Mouse (Mus musculus): ENCODE data around the gene Gpr89. TPM values are rescaled to one million over a fixed set of nuclear protein-coding genes. Genes with fewer than 3 reads are reported as not detected.

The Gpr89 gene
- polyA plus RNA-seq, 1 experiment from 2014 or later = 24.2 TPM

DNA sequence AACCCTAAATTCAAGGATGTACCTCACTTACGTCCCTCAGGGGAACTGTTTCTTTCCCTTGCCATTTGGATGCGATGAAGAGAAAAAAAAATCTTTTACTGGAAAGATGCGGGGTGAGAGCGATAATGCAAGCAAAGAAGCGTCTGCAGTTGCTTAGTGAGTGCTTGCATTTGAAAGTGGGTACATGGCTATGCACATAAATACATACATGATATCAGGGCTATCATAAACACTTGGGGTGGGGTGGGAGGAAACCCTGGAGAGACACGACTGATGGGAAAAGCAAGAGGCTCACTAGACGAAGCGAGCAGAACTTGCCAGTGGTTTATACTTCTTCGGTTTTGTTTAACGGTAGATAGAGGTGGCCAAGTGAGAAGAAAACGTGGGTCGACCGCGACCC lies 753 bp downstream of the Gpr89 start, which contains the start of gene Gja5:
Gene Gja5 (plus strand): TSS at position 301 of the 400 bp plus-strand sequence.
- Histone ChIP-seq H3K36me3 (no peaks in the 10 kb centered on the region), H3K9ac (peak within 1 kb of the TSS; percentile 94), H3K27me3 (replicated peaks) (peaks cover 27% of the 10 kb centered on the region), H3K27ac (replicated peaks) (no peak within 1 kb of the TSS), H3K4me2 (peak within 1 kb of the TSS; percentile 88), H3K9me3 (no peaks in the 10 kb centered on the region), H3K4me3 (peak within 1 kb of the TSS; percentile 76), H3K4me1 (peaks cover 12% of the 10 kb centered on the region)
- WGBS = 14% methylated on average over 14 of the region's 14 CpGs
- ATAC-seq (ENCODE audit: extremely low read depth, insufficient number of reproducible peaks, low FRiP score, low TSS enrichment) = no peak

GRCm38 (mm10) chr3:96902336-96902999 lies 2.7 kb downstream of the Gpr89 start:
- Histone ChIP-seq H3K4me3 (no peak overlapping the region), H3K9ac (no peak overlapping the region), H3K4me1 (peaks cover 12% of the 10 kb centered on the region), H3K27ac (replicated peaks) (no peak overlapping the region), H3K36me3 (peaks cover 8% of the 10 kb centered on the region), H3K9me3 (no peaks in the 10 kb centered on the region), H3K4me2 (no peak overlapping the region), H3K27me3 (replicated peaks) (peaks cover 14% of the 10 kb centered on the region)
- 77% methylated on average over 4 of the region's 4 CpGs for whole genome bisulfite sequencing
- no peak for ATAC-seq (ENCODE audit: extremely low read depth, insufficient number of reproducible peaks, low FRiP score, low TSS enrichment)

- Histone ChIP-seq H3K4me2 (no peak overlapping the region), H3K4me3 (no peak overlapping the region), H3K27ac (replicated peaks) (no peak overlapping the region), H3K36me3 (peaks cover 71% of the 10 kb centered on the region), H3K9ac (no peak overlapping the region), H3K27me3 (replicated peaks) (no peaks in the 10 kb centered on the region), H3K9me3 (no peaks in the 10 kb centered on the region), H3K4me1 (no peaks in the 10 kb centered on the region)
- 90% methylated on average over 7 of the region's 7 CpGs for WGBS
- ATAC-seq (ENCODE audit: extremely low read depth, insufficient number of reproducible peaks, low FRiP score, low TSS enrichment) = no peak
Measured at GRCm38 (mm10) chr3:96883690-96884089, 21.5 kb downstream of the Gpr89 start.

GRCm38 (mm10) chr3:96882061-96882849 lies 22.9 kb downstream of the Gpr89 start:
- WGBS = 92% methylated on average over 14 of the region's 14 CpGs
- H3K9me3 ChIP-seq = no peaks in the 10 kb centered on the region
- no peaks in the 10 kb centered on the region for H3K27me3 ChIP-seq (replicated peaks)
- no peak overlapping the region for H3K4me3 ChIP-seq
- no peak for ATAC-seq (ENCODE audit: extremely low read depth, insufficient number of reproducible peaks, low FRiP score, low TSS enrichment)
- H3K27ac ChIP-seq (replicated peaks) = no peak overlapping the region
- no peak overlapping the region for H3K9ac ChIP-seq
- no peak overlapping the region for H3K4me2 ChIP-seq
- H3K4me1 ChIP-seq = no peaks in the 10 kb centered on the region
- H3K36me3 ChIP-seq = peaks cover 68% of the 10 kb centered on the region

- Histone ChIP-seq H3K4me2 (no peak overlapping the region), H3K27me3 (replicated peaks) (no peaks in the 10 kb centered on the region), H3K9me3 (no peaks in the 10 kb centered on the region), H3K36me3 (peaks cover 66% of the 10 kb centered on the region), H3K4me1 (no peaks in the 10 kb centered on the region), H3K4me3 (no peak overlapping the region), H3K27ac (replicated peaks) (no peak overlapping the region), H3K9ac (no peak overlapping the region)
- WGBS = 73% methylated on average over 6 of the region's 6 CpGs
- ATAC-seq (ENCODE audit: extremely low read depth, insufficient number of reproducible peaks, low FRiP score, low TSS enrichment) = no peak
Measured at GRCm38 (mm10) chr3:96881557-96881956, 23.6 kb downstream of the Gpr89 start.

- Histone ChIP-seq H3K4me3 (no peak overlapping the region), H3K4me2 (no peak overlapping the region), H3K27ac (replicated peaks) (no peak overlapping the region), H3K36me3 (peaks cover 66% of the 10 kb centered on the region), H3K9ac (no peak overlapping the region), H3K4me1 (no peaks in the 10 kb centered on the region), H3K27me3 (replicated peaks) (no peaks in the 10 kb centered on the region), H3K9me3 (no peaks in the 10 kb centered on the region)
- WGBS = 78% methylated on average over 4 of the region's 4 CpGs
- no peak for ATAC-seq (ENCODE audit: extremely low read depth, insufficient number of reproducible peaks, low FRiP score, low TSS enrichment)
Measured at GRCm38 (mm10) chr3:96880385-96880784, 24.8 kb downstream of the Gpr89 start.

DNA sequence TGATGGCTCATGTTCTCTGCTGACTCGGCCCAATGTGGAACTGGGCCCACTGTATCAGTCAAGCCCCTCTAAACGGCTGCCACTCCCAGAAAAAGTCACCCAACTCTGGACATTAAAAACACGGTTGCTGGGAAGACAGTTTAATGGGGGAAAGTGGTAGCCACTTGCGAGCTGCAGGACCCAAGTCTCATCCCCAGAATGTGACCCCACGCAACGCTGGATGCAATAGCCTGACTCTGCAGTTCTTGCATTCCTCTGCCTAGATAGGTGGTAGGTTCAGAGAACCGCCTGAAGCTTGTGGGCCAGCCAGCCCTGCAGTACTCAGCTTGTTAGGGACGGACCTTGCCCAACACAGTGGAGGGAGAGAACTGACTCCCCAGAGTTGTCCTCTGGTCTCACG lies 25.6 kb downstream of the Gpr89 start:
- 82% methylated on average over 9 of the region's 9 CpGs for WGBS
- H3K4me3 ChIP-seq = no peak overlapping the region
- H3K9me3 ChIP-seq = no peaks in the 10 kb centered on the region
- no peak overlapping the region for H3K9ac ChIP-seq
- no peaks in the 10 kb centered on the region for H3K27me3 ChIP-seq (replicated peaks)
- H3K36me3 ChIP-seq = peaks cover 75% of the 10 kb centered on the region
- no peak for ATAC-seq (ENCODE audit: extremely low read depth, insufficient number of reproducible peaks, low FRiP score, low TSS enrichment)
- no peak overlapping the region for H3K4me2 ChIP-seq
- no peak overlapping the region for H3K27ac ChIP-seq (replicated peaks)
- no peaks in the 10 kb centered on the region for H3K4me1 ChIP-seq

GRCm38 (mm10) chr3:96874808-96875571 lies 30.2 kb downstream of the Gpr89 start:
- H3K4me2 ChIP-seq = no peak overlapping the region
- H3K36me3 ChIP-seq = peaks cover 88% of the 10 kb centered on the region
- H3K27ac ChIP-seq (replicated peaks) = no peak overlapping the region
- ATAC-seq (ENCODE audit: extremely low read depth, insufficient number of reproducible peaks, low FRiP score, low TSS enrichment) = no peak
- no peaks in the 10 kb centered on the region for H3K27me3 ChIP-seq (replicated peaks)
- no peaks in the 10 kb centered on the region for H3K4me1 ChIP-seq
- 80% methylated on average over 7 of the region's 7 CpGs for WGBS
- H3K9ac ChIP-seq = no peak overlapping the region
- H3K9me3 ChIP-seq = no peaks in the 10 kb centered on the region
- H3K4me3 ChIP-seq = no peak overlapping the region

DNA sequence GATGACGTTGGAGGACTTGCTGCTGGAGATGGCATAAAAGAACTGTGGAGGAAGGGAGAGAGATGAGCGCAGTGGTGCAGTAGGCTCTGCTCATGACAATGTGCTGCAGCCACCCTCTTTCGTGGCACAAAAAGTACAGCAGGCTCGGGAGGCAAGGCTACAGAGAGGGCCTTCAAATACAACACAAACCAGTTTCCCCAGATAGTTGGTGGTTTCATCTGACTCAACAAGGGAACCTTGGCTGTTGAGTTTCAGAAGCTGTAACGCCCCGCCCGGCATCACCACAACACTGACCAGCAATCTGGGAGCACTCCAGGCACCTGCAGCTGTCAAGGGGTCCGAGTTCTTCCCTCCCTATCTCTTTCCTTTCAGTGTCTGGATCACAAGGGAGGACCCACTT lies 32.6 kb downstream of the Gpr89 start:
- Histone ChIP-seq H3K9ac (no peak overlapping the region), H3K4me1 (no peaks in the 10 kb centered on the region), H3K4me3 (no peak overlapping the region), H3K9me3 (no peaks in the 10 kb centered on the region), H3K27me3 (replicated peaks) (no peaks in the 10 kb centered on the region), H3K27ac (replicated peaks) (no peak overlapping the region), H3K36me3 (peaks cover 89% of the 10 kb centered on the region), H3K4me2 (no peak overlapping the region)
- 90% methylated on average over 8 of the region's 8 CpGs for WGBS
- no peak for ATAC-seq (ENCODE audit: extremely low read depth, insufficient number of reproducible peaks, low FRiP score, low TSS enrichment)

GRCm38 (mm10) chr3:96871070-96871469 lies 34.1 kb downstream of the Gpr89 start:
- peaks cover 81% of the 10 kb centered on the region for H3K36me3 ChIP-seq
- H3K4me1 ChIP-seq = no peaks in the 10 kb centered on the region
- no peaks in the 10 kb centered on the region for H3K9me3 ChIP-seq
- WGBS = 77% methylated on average over 8 of the region's 8 CpGs
- no peak overlapping the region for H3K27ac ChIP-seq (replicated peaks)
- no peak overlapping the region for H3K4me2 ChIP-seq
- no peak overlapping the region for H3K4me3 ChIP-seq
- H3K27me3 ChIP-seq (replicated peaks) = no peaks in the 10 kb centered on the region
- no peak for ATAC-seq (ENCODE audit: extremely low read depth, insufficient number of reproducible peaks, low FRiP score, low TSS enrichment)
- no peak overlapping the region for H3K9ac ChIP-seq

DNA sequence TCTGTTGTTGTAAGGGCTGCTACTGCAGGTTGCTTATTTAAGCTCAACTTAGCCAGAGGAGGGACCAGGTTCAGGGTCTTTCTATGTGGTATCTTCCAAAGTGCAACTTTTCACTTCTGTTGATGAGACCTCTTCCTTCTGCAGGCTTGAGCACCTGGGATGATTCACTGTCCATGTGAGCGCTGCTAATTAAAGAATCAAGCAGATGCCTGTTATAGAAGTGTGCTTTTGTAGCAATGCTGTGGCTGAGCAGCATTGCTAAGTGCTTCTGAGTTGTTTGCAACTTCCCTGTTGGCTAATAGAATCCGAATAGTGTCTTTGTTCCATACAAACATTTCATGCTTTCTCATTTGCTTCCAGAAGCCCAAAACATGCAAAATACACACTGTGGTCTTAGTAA lies 34.9 kb downstream of the Gpr89 start:
- H3K27ac ChIP-seq (replicated peaks) = no peak overlapping the region
- peaks cover 74% of the 10 kb centered on the region for H3K36me3 ChIP-seq
- H3K9ac ChIP-seq = no peak overlapping the region
- no peaks in the 10 kb centered on the region for H3K9me3 ChIP-seq
- H3K4me2 ChIP-seq = no peak overlapping the region
- H3K4me1 ChIP-seq = no peaks in the 10 kb centered on the region
- WGBS = 89% methylated on average over 2 of the region's 2 CpGs
- ATAC-seq (ENCODE audit: extremely low read depth, insufficient number of reproducible peaks, low FRiP score, low TSS enrichment) = no peak
- H3K4me3 ChIP-seq = no peak overlapping the region
- H3K27me3 ChIP-seq (replicated peaks) = no peaks in the 10 kb centered on the region

All from heart, embryonic 13.5 days (tissue).